8 mouse cellular contexts compared by ENCODE assay signal in the genomic region with DNA sequence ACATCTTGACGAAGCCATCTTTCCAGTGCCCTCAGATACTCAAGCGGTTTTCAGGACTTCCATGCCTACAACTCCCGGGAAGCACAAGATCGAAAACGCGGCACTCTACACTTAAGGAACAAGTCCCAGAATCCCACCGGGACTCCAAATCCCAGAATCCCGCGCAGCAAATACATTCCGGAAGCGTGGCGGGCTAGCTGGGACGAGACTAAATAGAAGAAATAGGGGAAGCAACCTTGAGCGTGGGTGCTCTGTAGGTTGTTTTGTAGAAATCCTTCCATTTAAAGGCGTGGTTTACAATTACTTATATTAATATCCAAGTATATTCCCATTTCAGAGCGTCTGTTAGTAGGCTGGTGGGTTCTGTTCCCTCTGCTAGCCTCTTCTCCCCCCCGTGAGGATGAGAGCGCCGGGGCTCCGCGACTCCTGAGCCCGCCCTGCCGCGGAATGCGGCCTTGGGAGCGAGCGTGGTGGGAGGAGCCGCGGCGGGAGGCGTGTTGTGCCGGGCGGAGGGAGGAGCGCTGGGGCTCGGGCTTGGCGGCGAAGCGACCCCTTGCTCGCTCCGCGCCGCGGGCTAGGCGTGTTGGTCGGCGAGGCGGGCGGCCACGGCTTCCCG. TPM values are rescaled to one million over a fixed set of nuclear protein-coding genes. Genes with fewer than 3 reads are reported as not detected.
A peak's percentile ranks its signal among the peaks of the same experiment; 100 is the strongest.
DNase-seq lines count a peak whose midpoint lies in the region; ATAC-seq lines count a peak whose summit lies in the region.

A gene (plus strand): TSS at position 465 of the 616 bp plus-strand sequence.

- peak within 1 kb of the TSS; percentile 65 for H3K4me2 ChIP-seq in hindbrain, embryonic 14.5 days (replicated peaks)

- H3K27me3 ChIP-seq in hindbrain, embryonic 14.5 days (ENCODE audit: control insufficient read depth, insufficient read depth, low read length) = no peaks in the 10 kb centered on the region

- H3K27ac ChIP-seq in hindbrain, embryonic 14.5 days = peak within 1 kb of the TSS; percentile 80

- no peaks in the 10 kb centered on the region for H3K9me3 ChIP-seq in hindbrain, embryonic 14.5 days (ENCODE audit: control insufficient read depth, low read length)

- peak; percentile 98 for DNase-seq in R1 (ENCODE audit: low read depth, low spot score)
- peak; percentile 92 to 95 for DNase-seq in cerebellum, postnatal 25 days
- DNase-seq in frontal cortex, postnatal 25 days (ENCODE audit: low spot score in 2 of 2) = peak; percentile 72 to 81
- DNase-seq in hindbrain, embryonic 14.5 days (ENCODE audit: low spot score) = peak; percentile 97
- peak; percentile 91 to 94 for DNase-seq in layer of hippocampus, postnatal 36 days
- peak; percentile 98 for DNase-seq in lung, postnatal 36 days
- peak; percentile 98 for DNase-seq in retina, postnatal 1 day
- DNase-seq in urinary bladder, adult 18-20 months (ENCODE audit: low spot score in 2 of 2) = peak; percentile 91 to 93

- peaks cover 14% of the 10 kb centered on the region for H3K4me1 ChIP-seq in hindbrain, embryonic 14.5 days (replicated peaks; ENCODE audit: control insufficient read depth, insufficient read depth, low read length)

- H3K4me3 ChIP-seq in hindbrain, embryonic 14.5 days (replicated peaks; ENCODE audit: low read length) = peak within 1 kb of the TSS; percentile 79

- peak; percentile 99 for ATAC-seq in hindbrain, embryonic 14.5 days (ENCODE audit: low FRiP score)

- under 1% methylated on average over 46 of the region's 50 CpGs for WGBS in hindbrain, embryonic 14.5 days

- peak within 1 kb of the TSS; percentile 80 for H3K9ac ChIP-seq in hindbrain, embryonic 14.5 days

- no peaks in the 10 kb centered on the region for H3K36me3 ChIP-seq in hindbrain, embryonic 14.5 days (replicated peaks; ENCODE audit: control insufficient read depth, insufficient read depth)

RNA-seq across cellular contexts. Expression of the gene that starts here (rescaled TPM):
- polyA plus RNA-seq in hindbrain, embryonic 14.5 days (2014; fragmentation: Nextera tagmentation; extraction: Ambion mirVana) = 34.6 and 39.8 TPM in 2 replicates
- 10 to 100 TPM; 62.9 to 67.3 TPM for total RNA-seq in layer of hippocampus, postnatal 36 days (2021)

Comparison
In these comparisons a context has a peak if more than half of its experiments do, and no peak if none do; other contexts are left out.
1. Peak in every context shown above with its lines: DNase-seq, ATAC-seq, H3K4me3 ChIP-seq and H3K27ac ChIP-seq.